Mouse (Mus musculus) hindbrain, embryonic 10.5 days (tissue): Measurements from ENCODE around the gene Gm21294. TPM values are rescaled to one million over a fixed set of nuclear protein-coding genes. Genes with fewer than 3 reads are reported as not detected.
"Not testable (repeated sequence)": the region's sequence is repeated elsewhere in the genome, so short reads cannot be mapped to it uniquely, and the experiment has no call there.

Experiments
- DNase-seq: peaks from one replicate; pipeline ENCODE4 v3.0.0-alpha.2; 2017; ENCODE audit warnings: low spot score
- H3K27ac ChIP-seq: fragments of 300-500 bp; sonication (generic); 2 replicates; pipeline ENCODE4 v1.5.1; 2016; ENCODE audit warnings: mild to moderate bottlenecking, moderate library complexity
- H3K27me3 ChIP-seq: fragments of 300-500 bp; sonication (generic); 2 replicates; pipeline ENCODE4 v1.6.1; 2016; ENCODE audit warnings: mild to moderate bottlenecking; ENCODE audit not compliant: poor library complexity, insufficient read depth, severe bottlenecking
- H3K36me3 ChIP-seq: fragments of 300-500 bp; sonication (generic); 2 replicates; pipeline ENCODE4 v1.6.1; 2016; ENCODE audit warnings: mild to moderate bottlenecking, moderate library complexity
- H3K4me1 ChIP-seq: fragments of 300-500 bp; sonication (generic); replicated peaks from 2 replicates; pipeline ENCODE4 v1.6.1; 2016; ENCODE audit warnings: mild to moderate bottlenecking
- H3K4me3 ChIP-seq: fragments of 300-500 bp; sonication (generic); 2 replicates; pipeline ENCODE4 v1.5.1; 2016; ENCODE audit warnings: mild to moderate bottlenecking, moderate library complexity
- H3K9me3 ChIP-seq: fragments of 300-500 bp; sonication (generic); 2 replicates; pipeline ENCODE4 v1.6.1; 2016; ENCODE audit warnings: mild to moderate bottlenecking, moderate library complexity
- WGBS: fragments of 180-500 bp; shearing (Covaris S2); methylation state at CpG from one replicate; pipeline ENCODE4 v1.1.7; 2016; 5-methylcytosine and 5-hydroxymethylcytosine counted together
- polyA plus RNA-seq: library from polyadenylated mRNA; unstranded; fragments of >200 nt; fragmentation: Nextera tagmentation; extraction: Ambion mirVana; gene quantifications from 2 replicates; pipeline ENCODE4 v1.2.1, GENCODE M21; 2016

Gm21294 gene
- not detected in 2 replicates for polyA plus RNA-seq

- H3K36me3 ChIP-seq, DNase-seq, H3K4me1 ChIP-seq, H3K27ac ChIP-seq, H3K9me3 ChIP-seq, H3K27me3 ChIP-seq, H3K4me3 ChIP-seq: not testable (repeated sequence)
- no CpG with 5 or more reads among the region's 5 CpGs for WGBS
These were observed at the start of gene Gm21294 for GRCm38 (mm10) chrY:89052506-89052905. TSS of gene Gm21294 (plus strand) at chrY:89052806.

- not testable (repeated sequence) for DNase-seq, H3K9me3 ChIP-seq, H3K4me1 ChIP-seq, H3K4me3 ChIP-seq, H3K27ac ChIP-seq, H3K27me3 ChIP-seq, H3K36me3 ChIP-seq
- WGBS: 90% methylated on average over 9 of the region's 21 CpGs
These were observed 73.6 kb downstream of the Gm21294 start for GRCm38 (mm10) chrY:89126246-89126645.
